Mouse (Mus musculus) cerebellum, postnatal 36 days (tissue): Measurements from ENCODE around the gene Add2.
A peak's percentile ranks its signal among the peaks of the same experiment; 100 is the strongest.

Experiments
- DNase-seq, 2 experiments: peaks; one replicate each; pipeline ENCODE4 v3.0.0; 2021 to 2022; ENCODE audit warnings: mixed read lengths in 2 of 2

Gene Add2

GRCm38 (mm10) chr6:86086851-86087571 is 58.5 kb downstream of the Add2 start:
- no peak for DNase-seq

GRCm38 (mm10) chr6:86087813-86088212 is 59.3 kb downstream of the Add2 start:
- DNase-seq, result no peak

- no peak for DNase-seq
These were observed 65.8 kb downstream of the Add2 start for GRCm38 (mm10) chr6:86094202-86094838.

GRCm38 (mm10) chr6:86095518-86095917 is 67.0 kb downstream of the Add2 start:
- DNase-seq, result no peak

GRCm38 (mm10) chr6:86096733-86097132 is 68.3 kb downstream of the Add2 start:
- no peak for DNase-seq

GRCm38 (mm10) chr6:86097155-86097554 is 68.7 kb downstream of the Add2 start:
- no peak for DNase-seq

- DNase-seq, result no peak
These were observed 70.5 kb downstream of the Add2 start for GRCm38 (mm10) chr6:86099003-86099402.

GRCm38 (mm10) chr6:86101451-86101850 is 73.0 kb downstream of the Add2 start:
- no peak for DNase-seq

- peak; percentile 64 to 66 for DNase-seq
These were observed 74.4 kb downstream of the Add2 start for GRCm38 (mm10) chr6:86102874-86103273.

GRCm38 (mm10) chr6:86103614-86104013 is 75.1 kb downstream of the Add2 start:
- no peak for DNase-seq

- DNase-seq, result no peak
These were observed 76.2 kb downstream of the Add2 start for GRCm38 (mm10) chr6:86104719-86105118.

- DNase-seq, result no peak
These were observed 77.6 kb downstream of the Add2 start for GRCm38 (mm10) chr6:86106045-86106444.

GRCm38 (mm10) chr6:86107101-86107500 is 78.6 kb downstream of the Add2 start:
- DNase-seq, result no peak

GRCm38 (mm10) chr6:86115843-86116242 is 87.4 kb downstream of the Add2 start:
- DNase-seq, result no peak

- no peak for DNase-seq
These were observed 94.6 kb downstream of the Add2 start for GRCm38 (mm10) chr6:86123057-86123456.

- no peak for DNase-seq
These were observed 97.3 kb downstream of the Add2 start for GRCm38 (mm10) chr6:86125761-86126160.

GRCm38 (mm10) chr6:86126953-86127581 is 98.6 kb downstream of the Add2 start:
- peak; percentile 48 to 60 for DNase-seq

- peak in 1 of 2 experiments; percentile 21 for DNase-seq
These were observed 100.0 kb downstream of the Add2 start for GRCm38 (mm10) chr6:86128504-86128903.

- no peak for DNase-seq
These were observed 101.5 kb downstream of the Add2 start for GRCm38 (mm10) chr6:86129872-86130498.

- no peak for DNase-seq
These were observed 105.4 kb downstream of the Add2 start for GRCm38 (mm10) chr6:86133882-86134281.

GRCm38 (mm10) chr6:86136206-86136605 is 107.7 kb downstream of the Add2 start:
- no peak for DNase-seq

- DNase-seq, result no peak
These were observed 112.8 kb downstream of the Add2 start for GRCm38 (mm10) chr6:86141284-86141683.

GRCm38 (mm10) chr6:86141820-86142219 is 113.3 kb downstream of the Add2 start:
- DNase-seq, result peak; percentile 58 to 70

GRCm38 (mm10) chr6:86144986-86145385 is 116.5 kb downstream of the Add2 start:
- no peak for DNase-seq
